Mouse (Mus musculus) cortical plate, adult 2 months (tissue): ENCODE results near the gene Ccdc9.

ENCODE experiments used
- CTCF ChIP-seq: fragments of 200-500 bp; IDR thresholded peaks from 2 replicates; pipeline ENCODE4 v1.5.1; 2011; ENCODE audit warnings: mild to moderate bottlenecking, control low read depth, low read length; ENCODE audit not compliant: insufficient read depth; ENCODE audit errors: extremely low read depth
- POLR2A ChIP-seq: fragments of 200-500 bp; IDR thresholded peaks from 2 replicates; pipeline ENCODE4 v1.6.1; 2011; ENCODE audit warnings: mild to moderate bottlenecking, low read length, control low read depth; ENCODE audit not compliant: insufficient read depth; ENCODE audit errors: extremely low read depth

GRCm38 (mm10) chr7:16239554-16239997, 47.0 kb downstream of the Ccdc9 start:
- no peak for TF ChIP-seq CTCF
- TF ChIP-seq POLR2A = no peak
